Mouse (Mus musculus) layer of hippocampus, adult 9-10 months (tissue): ENCODE results near the gene Krt82.

Experiments used
- DNase-seq: peaks from one replicate; pipeline ENCODE4 v3.0.0; 2022; ENCODE audit warnings: low spot score

Krt82 gene

GRCm38 (mm10) chr15:101550567-101550966 is at the start of gene Krt82:
Gene Krt82 (minus strand): TSS chr15:101550667.
- DNase-seq = no peak

DNA sequence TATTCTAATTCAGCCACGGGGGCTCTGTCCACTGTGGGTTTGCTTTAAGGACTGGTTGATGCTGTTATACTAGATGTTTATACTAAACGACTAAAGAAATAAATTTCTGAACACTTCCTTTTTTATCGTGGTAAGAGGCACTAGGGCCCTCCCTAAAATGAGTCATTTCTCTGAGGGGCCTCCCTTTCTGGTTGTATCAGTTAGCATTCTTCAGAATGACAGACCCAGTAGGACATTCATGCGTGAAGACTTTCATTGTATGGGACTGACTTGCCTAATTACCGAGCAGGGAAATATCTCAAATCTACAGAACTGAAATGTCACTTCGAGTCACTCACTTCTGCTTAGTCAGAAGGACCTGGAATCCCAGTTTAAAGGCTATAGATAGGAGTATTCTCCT is 48.7 kb upstream of the Krt82 start:
- no peak for DNase-seq

GRCm38 (mm10) chr15:101588216-101588615 is 37.7 kb upstream of the Krt82 start:
- DNase-seq = no peak

GRCm38 (mm10) chr15:101584456-101584855 is 34.0 kb upstream of the Krt82 start:
- DNase-seq = no peak

DNA sequence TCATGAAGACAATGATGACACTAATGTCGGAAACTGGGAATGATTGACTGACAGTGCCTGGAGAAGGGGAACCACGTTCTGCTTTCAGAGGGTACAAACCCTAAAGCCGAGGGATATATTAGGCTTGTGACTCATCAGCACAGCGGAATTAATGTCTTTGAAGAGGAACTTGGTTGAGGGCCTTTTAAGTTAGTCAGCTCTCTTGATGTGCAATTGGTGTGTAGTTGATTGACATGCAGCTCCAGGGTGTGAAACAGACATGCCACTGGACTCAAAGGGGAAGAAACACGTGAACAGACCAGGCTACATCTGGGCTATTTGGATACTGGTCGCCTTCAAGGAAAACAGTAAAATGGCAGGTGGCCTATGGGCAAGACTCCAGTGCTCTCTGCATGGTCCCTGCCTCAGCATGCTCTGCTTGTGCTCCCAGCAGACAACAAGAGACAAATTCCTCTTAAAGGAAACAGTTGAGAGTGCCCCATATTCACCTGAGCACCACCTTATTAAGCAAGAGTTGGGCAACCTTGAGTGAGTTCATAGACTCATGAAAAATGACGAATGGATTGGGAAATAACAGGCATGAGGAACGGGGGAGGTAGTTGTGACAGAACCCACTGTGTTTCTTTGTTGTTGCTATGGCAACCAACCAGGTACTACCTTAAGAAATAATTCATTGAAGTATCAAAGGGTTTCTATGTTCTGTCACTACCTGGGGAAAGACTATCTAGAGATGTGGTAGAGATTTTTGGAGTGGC is 32.9 kb upstream of the Krt82 start:
- DNase-seq = no peak

- no peak for DNase-seq
Measured at GRCm38 (mm10) chr15:101581701-101582100, 31.2 kb upstream of the Krt82 start.

GRCm38 (mm10) chr15:101575506-101575905 is 25.0 kb upstream of the Krt82 start:
- DNase-seq = no peak

DNA sequence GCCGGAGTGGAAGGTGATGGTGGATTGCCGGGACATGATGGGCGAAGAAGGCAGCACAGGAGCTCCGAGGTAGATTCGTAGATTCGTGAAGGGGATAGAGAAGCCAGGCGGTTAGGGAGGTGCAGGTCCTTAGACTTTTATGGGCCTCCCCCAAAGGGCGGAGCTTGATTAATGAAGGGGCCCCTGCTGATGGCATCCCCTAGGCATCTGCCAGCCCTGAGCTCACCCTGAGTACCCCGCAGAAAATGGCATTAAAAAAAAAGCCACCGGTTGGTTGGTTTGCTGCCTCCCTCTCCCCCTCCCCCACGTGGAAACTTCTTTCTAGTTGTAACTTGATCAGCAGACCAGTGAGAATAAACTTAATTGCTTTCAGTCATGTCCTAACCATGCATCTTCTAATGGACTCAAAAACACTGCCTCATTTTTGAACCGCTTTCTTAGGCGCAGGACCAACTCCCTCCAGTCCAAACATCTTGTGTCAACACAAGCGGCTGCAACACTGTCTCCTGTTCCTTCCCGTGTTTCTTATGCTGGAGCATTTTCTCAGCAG is 23.4 kb upstream of the Krt82 start, which contains the start of gene Krt75:
Gene Krt75 (minus strand): TSS at position 109 of the 550 bp plus-strand sequence.
- DNase-seq = no peak

- no peak for DNase-seq
Measured at GRCm38 (mm10) chr15:101567780-101568179, 17.3 kb upstream of the Krt82 start.

DNA sequence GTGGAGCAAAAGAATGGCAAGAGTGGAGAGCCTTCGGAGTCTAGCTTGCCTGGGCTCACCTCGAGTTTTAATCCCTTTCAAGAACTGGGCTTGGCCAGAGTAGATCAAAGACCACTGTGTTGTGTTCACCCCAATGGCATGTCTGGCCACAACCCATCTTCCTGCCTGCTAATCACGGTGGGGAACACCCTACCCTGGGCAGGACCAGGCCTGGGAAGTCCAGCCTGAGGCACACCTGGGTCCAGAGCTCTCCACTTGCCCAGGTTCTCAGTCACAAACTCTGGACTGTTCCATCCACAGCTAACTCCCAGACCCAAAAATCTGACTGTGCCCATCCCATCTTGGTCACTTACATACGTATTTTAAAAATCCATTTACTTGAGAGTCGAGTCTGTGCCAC is 12.4 kb upstream of the Krt82 start, which contains the start of gene Krt90:
Gene Krt90 (minus strand): TSS at position 101 of the 400 bp plus-strand sequence.
- no peak for DNase-seq

DNA sequence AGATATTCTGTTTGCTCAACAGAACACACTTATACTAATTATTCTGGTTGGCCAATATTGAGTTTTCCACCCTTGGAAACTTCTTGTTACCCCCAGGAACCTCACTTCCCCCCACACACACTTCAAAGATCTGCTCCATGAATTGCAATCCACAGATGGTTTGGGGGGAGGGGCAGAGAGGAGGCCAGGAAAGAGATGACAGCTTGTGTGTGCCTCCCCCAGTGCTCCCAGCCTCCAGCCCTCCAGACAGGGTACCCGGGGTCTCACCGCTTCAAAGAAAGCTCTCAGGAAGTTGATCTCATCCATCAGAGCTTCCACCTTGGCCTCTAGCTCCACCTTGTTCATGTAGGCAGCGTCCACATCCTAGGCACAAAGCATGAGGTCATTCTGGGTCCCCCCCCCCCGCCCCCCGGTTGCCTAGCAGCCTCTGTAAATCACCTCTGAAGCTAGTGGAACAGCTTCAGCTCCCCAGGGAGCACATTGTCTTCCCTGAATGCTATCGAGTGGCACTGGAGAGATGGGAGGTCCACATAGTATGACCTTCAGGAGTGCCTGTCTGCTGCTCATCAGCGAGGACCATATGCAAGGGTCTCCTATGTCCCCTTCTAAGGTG is 7.7 kb upstream of the Krt82 start:
- no peak for DNase-seq

DNA sequence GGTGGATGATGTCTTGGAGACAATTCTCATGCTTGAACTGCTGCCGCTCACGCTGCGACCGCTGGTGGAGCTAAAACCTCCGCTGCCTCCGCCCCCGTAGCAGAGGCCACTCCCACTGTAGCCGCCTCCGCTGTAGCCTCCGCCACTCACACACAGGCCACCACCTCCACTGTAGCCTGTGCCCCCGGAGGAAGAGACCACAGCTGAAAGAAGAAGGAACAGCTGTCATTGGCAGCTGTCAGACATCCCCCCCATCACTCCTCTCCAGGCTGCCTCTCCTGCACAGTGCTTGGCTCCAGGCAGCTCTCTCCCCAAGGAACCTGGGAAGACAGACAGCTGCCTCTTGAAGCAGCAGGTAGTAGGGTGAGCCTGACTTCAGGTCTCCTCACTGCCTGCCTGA is 2.7 kb upstream of the Krt82 start:
- DNase-seq = no peak

DNA sequence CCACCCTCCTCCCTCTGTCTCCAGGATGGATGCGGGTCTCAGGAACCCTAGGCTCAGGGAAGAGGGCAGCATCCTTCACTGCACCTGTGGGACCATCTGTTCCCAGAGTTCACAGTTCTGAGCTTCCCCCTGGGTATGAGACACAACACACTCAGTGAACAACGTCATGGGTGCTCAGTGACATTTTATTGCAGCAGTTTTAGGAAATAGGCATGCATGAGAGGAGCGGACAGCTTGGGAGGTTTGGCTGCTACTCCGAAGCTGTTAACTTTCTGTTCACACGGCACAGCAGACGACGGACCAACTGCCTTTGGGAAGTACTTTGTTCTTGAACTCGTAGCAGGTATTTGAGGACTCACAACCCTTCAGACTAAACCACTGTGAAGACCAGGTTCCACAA is 1.7 kb upstream of the Krt82 start:
- DNase-seq = no peak

- no peak for DNase-seq
Measured at GRCm38 (mm10) chr15:101544478-101544877, 6.0 kb downstream of the Krt82 start.

GRCm38 (mm10) chr15:101542543-101542942 is 7.9 kb downstream of the Krt82 start:
- no peak for DNase-seq

DNA sequence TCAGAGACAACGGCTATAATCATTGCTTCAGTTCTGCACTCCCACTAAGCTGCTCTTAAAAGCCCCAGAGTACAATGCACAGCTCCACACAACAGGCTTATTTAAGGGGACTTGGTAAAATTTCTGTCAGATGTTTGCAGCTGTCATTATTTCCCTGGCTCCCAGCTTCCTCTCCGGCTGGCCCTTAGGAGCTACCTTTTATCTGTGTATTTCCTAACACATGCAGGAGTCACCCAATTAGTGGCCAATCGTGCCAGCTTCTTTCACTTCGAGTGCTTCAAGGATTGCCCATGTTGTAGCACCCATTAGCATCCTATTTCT is 11.9 kb downstream of the Krt82 start:
- DNase-seq = no peak

DNA sequence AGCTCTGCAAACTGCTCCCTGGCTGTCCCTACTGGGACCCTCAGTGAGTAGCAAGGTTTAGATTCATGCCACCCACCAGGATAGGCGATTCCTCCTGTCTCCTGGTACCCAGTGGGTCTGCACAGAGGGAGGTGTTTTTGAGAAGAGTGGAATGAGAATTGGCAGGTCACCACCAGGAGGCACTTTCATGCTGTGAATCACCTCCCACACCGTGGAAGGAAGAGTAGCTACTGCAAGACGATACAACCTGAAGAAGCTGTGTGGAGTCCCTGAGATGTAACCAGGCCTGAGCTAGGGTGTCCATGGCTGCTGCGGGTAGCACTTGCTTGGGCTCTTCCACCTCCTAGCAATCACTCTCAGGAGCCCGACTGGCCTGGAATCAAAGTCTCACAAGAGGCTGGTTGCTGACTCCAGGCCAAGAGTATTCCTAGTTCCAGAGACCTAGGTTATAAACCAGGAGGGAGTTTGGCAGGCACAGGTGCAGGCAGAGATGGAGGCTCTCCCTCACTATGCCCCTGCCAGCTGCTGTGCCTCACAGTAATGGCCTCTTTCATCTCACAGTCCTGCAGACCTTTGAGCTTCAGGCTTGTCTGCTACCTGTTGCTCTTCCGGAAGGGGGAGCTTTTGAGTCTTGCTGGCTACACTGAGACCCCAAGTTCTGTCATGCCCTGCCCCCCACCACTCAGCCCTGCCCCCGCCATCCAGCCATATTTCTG is 12.4 kb downstream of the Krt82 start:
- no peak for DNase-seq

GRCm38 (mm10) chr15:101536054-101536850 is 14.2 kb downstream of the Krt82 start:
- DNase-seq = no peak

- DNase-seq = no peak
Measured at GRCm38 (mm10) chr15:101532720-101533119, 17.7 kb downstream of the Krt82 start, which contains the start of gene Krt84. Gene Krt84 (minus strand): TSS chr15:101532820.

GRCm38 (mm10) chr15:101522556-101523232 is 27.8 kb downstream of the Krt82 start:
- no peak for DNase-seq

DNA sequence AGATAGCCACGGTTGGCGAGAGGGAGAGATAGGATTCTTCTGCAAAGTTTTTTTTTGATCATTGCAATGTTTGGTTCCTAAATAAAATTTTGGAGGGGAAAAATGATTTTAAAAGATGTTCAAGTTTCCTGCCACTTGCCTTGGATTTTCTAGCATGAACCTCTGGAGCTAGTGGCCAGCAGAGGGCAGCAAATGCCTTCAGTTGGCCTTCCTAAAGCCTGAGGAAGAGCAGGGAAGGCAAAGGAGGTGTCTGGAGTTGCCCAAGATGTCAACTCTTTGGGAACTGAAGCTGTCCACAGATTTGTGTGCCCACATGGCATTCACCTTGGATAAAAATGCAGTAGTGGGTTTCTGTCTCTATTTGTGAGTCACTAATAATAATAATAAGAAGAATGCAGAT is 30.7 kb downstream of the Krt82 start:
- DNase-seq = peak; percentile 49
